Mouse (Mus musculus) hindbrain, embryonic 14.5 days (tissue): ENCODE results near the gene Kcns1. TPM values are rescaled to one million over a fixed set of nuclear protein-coding genes. Genes with fewer than 3 reads are reported as not detected.

Source experiments
- ATAC-seq: fragments of 200-750 bp; cut with Nextera tagmentation; 2 replicates; pipeline ENCODE4 v1.8.0; 2017; ENCODE audit warnings: moderate number of reproducible peaks, mild to moderate bottlenecking, moderate TSS enrichment, moderate library complexity; ENCODE audit not compliant: low FRiP score
- DNase-seq: peaks from one replicate; pipeline ENCODE4 v3.0.0-alpha.2; 2015; ENCODE audit warnings: low spot score
- H3K27ac ChIP-seq: fragments of 300-500 bp; sonication (generic); 2 replicates; pipeline ENCODE4 v1.5.1; 2014; ENCODE audit warnings: mild to moderate bottlenecking, moderate library complexity
- H3K27me3 ChIP-seq: fragments of 300-500 bp; sonication (generic); 2 replicates; pipeline ENCODE4 v1.6.1; 2014; ENCODE audit warnings: mild to moderate bottlenecking, low read length, mixed read lengths; ENCODE audit not compliant: control insufficient read depth, insufficient read depth
- H3K36me3 ChIP-seq: fragments of 300-500 bp; sonication (generic); replicated peaks from 2 replicates; pipeline ENCODE4 v1.6.1; 2014; ENCODE audit not compliant: control insufficient read depth, insufficient read depth
- H3K4me1 ChIP-seq: fragments of 300-500 bp; sonication (generic); replicated peaks from 2 replicates; pipeline ENCODE4 v1.6.1; 2014; ENCODE audit warnings: antibody characterized with exemption, low read length, mixed read lengths; ENCODE audit not compliant: control insufficient read depth, insufficient read depth
- H3K4me2 ChIP-seq: fragments of 300-500 bp; sonication (generic); replicated peaks from 2 replicates; pipeline ENCODE4 v1.6.1; 2014; ENCODE audit warnings: mild to moderate bottlenecking, moderate library complexity
- H3K4me3 ChIP-seq: fragments of 300-500 bp; sonication (generic); replicated peaks from 2 replicates; pipeline ENCODE4 v1.5.1; 2014; ENCODE audit warnings: mild to moderate bottlenecking, low read length
- H3K9ac ChIP-seq: fragments of 300-500 bp; sonication (generic); 2 replicates; pipeline ENCODE4 v1.6.1; 2014
- H3K9me3 ChIP-seq: fragments of 300-500 bp; sonication (generic); 2 replicates; pipeline ENCODE4 v1.6.1; 2016; ENCODE audit warnings: low read length; ENCODE audit not compliant: control insufficient read depth
- WGBS: fragments of 180-500 bp; shearing (Covaris S2); extraction: QIAGEN DNeasy Blood & Tissue Kit; methylation state at CpG from one replicate; pipeline ENCODE4 v1.1.7; 2014; 5-methylcytosine and 5-hydroxymethylcytosine counted together
- polyA plus RNA-seq: library from polyadenylated mRNA; unstranded; fragments of >200 nt; fragmentation: Nextera tagmentation; extraction: Ambion mirVana; gene quantifications from 2 replicates; pipeline ENCODE4 v1.2.1, GENCODE M21; 2014

Gene Kcns1
- polyA plus RNA-seq, 1 experiment from 2014 or later, result 1.1 TPM

GRCm38 (mm10) chr2:164158838-164159237, 12.1 kb downstream of the Kcns1 start:
- H3K36me3 ChIP-seq, result peaks cover 14% of the 10 kb centered on the region
- DNase-seq (no peak), ATAC-seq (no peak)
- H3K27me3 ChIP-seq, result no peaks in the 10 kb centered on the region
- no peak overlapping the region for H3K4me3 ChIP-seq
- no peaks in the 10 kb centered on the region for H3K9me3 ChIP-seq
- WGBS, result 92% methylated on average over 2 of the region's 2 CpGs
- H3K9ac ChIP-seq, result no peak overlapping the region
- H3K4me1 ChIP-seq, result no peaks in the 10 kb centered on the region
- H3K27ac ChIP-seq, result no peak overlapping the region
- no peak overlapping the region for H3K4me2 ChIP-seq

GRCm38 (mm10) chr2:164156158-164156557, 14.8 kb downstream of the Kcns1 start:
- 87% methylated on average over 7 of the region's 7 CpGs for WGBS
- ATAC-seq (no peak), DNase-seq (no peak)
- Histone ChIP-seq H3K9ac (no peak overlapping the region), H3K4me1 (no peaks in the 10 kb centered on the region), H3K36me3 (peaks cover 39% of the 10 kb centered on the region), H3K27me3 (no peaks in the 10 kb centered on the region), H3K4me2 (no peak overlapping the region), H3K4me3 (no peak overlapping the region), H3K9me3 (no peaks in the 10 kb centered on the region), H3K27ac (no peak overlapping the region)

DNA sequence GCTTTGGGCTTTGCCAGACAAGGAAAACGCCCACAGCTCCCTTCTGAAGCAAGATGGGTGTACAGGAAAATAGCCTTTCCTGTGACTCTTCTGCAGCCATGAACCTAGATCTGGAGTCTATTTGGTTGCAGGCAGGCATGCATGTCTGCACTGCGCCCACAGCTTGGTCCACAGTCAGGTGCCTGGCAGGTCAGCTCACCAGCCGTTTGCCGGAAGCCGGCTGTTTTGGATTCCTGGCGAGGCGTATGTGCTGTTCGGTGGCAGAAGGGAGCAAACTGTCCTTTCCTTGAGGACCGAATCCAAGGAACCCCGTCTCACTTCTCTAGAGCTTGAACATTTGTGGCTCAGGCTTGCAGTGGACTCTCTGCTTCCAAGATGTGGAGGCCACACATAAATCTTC, 16.9 kb downstream of the Kcns1 start:
- no peak overlapping the region for H3K27ac ChIP-seq

DNA sequence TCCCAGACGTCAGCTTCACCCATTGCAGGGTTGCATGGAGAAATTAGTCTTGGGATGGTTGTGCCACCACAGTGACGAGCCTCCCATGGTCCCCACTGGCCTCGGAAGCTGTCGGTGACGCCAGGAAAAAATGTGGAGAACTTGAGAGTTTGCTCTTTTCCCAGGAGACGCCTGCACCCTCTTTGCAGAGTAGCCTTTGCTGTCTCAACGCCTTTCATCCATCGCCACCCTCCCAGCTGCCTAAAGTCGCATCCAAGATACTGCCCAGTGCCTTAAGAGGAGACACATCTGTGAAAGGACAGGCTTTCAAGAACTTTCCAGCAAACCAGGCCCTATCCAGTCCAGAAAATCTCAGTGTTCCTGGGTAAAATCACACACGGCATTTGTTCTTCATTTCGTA, 18.6 kb downstream of the Kcns1 start:
- H3K36me3 ChIP-seq, result peaks cover 39% of the 10 kb centered on the region
- no peak overlapping the region for H3K4me2 ChIP-seq
- no peaks in the 10 kb centered on the region for H3K27me3 ChIP-seq
- ATAC-seq (no peak), DNase-seq (no peak)
- H3K9ac ChIP-seq, result no peak overlapping the region
- no peaks in the 10 kb centered on the region; the same call in 1 of the 2 replicates for H3K4me1 ChIP-seq
- H3K4me3 ChIP-seq, result no peak overlapping the region
- 97% methylated on average over 11 of the region's 11 CpGs for WGBS
- no peak overlapping the region for H3K27ac ChIP-seq
- no peaks in the 10 kb centered on the region for H3K9me3 ChIP-seq

More for the DNA sequence above, 16.9 kb downstream of the Kcns1 start:
- no peak for DNase-seq
- Histone ChIP-seq H3K36me3 (peaks cover 39% of the 10 kb centered on the region), H3K9me3 (no peaks in the 10 kb centered on the region), H3K9ac (no peak overlapping the region), H3K27me3 (no peaks in the 10 kb centered on the region), H3K4me3 (no peak overlapping the region), H3K4me2 (no peak overlapping the region), H3K4me1 (no peaks in the 10 kb centered on the region; the same call in 1 of the 2 replicates)
- no peak for ATAC-seq
- WGBS, result 92% methylated on average over 10 of the region's 10 CpGs

DNA sequence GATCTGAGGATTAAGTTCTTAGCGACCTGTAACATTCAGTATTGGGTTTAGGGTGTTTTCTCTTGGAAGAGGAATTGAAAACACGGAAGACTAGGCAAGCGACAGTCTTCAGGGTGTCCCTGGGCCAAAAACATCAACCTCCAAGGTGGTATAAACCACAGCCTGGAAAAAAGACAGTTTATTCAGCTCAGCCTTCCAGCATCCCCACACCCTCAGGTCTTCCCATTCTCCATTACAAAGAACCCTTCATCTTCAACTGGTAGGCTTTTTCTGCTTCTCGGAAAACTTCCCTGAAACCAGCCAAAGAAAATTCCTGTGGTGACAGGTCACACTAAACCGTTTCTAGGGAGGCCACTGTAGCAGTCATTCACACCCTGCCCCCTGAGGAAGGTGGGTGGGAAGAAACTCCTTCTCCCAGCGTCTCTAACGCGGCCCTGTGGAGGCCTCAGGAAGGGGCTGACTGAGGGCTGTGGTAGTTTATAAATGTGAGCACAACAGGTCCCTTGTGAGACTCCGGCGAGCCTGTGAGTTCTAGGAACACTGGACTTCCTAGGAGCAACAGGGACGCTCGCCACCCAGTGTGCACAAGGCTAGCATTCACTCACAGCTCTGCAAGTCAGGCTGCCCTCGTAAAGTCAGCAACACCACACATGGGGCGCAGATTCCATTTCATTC, 20.7 kb downstream of the Kcns1 start:
- Histone ChIP-seq H3K9ac (no peak overlapping the region), H3K27ac (peak overlapping the region; percentile 56; the same call in 1 of the 2 replicates), H3K36me3 (peaks cover 36% of the 10 kb centered on the region), H3K4me2 (no peak overlapping the region), H3K9me3 (no peaks in the 10 kb centered on the region), H3K4me3 (no peak overlapping the region), H3K27me3 (no peaks in the 10 kb centered on the region), H3K4me1 (no peaks in the 10 kb centered on the region; the same call in 1 of the 2 replicates)
- ATAC-seq (peak; percentile 34; the same call in 1 of the 2 replicates), DNase-seq (no peak)
- WGBS, result 44% methylated on average over 14 of the region's 14 CpGs

- Histone ChIP-seq H3K4me3 (no peak overlapping the region), H3K9ac (no peak overlapping the region), H3K27ac (no peak overlapping the region), H3K4me1 (peaks cover 8% of the 10 kb centered on the region), H3K27me3 (no peaks in the 10 kb centered on the region), H3K9me3 (no peaks in the 10 kb centered on the region), H3K36me3 (peaks cover 3% of the 10 kb centered on the region), H3K4me2 (no peak overlapping the region)
- ATAC-seq, result no peak
- no peak for DNase-seq
- 97% methylated on average over 12 of the region's 12 CpGs for WGBS
These were observed 24.4 kb downstream of the Kcns1 start for GRCm38 (mm10) chr2:164146556-164146955.

DNA sequence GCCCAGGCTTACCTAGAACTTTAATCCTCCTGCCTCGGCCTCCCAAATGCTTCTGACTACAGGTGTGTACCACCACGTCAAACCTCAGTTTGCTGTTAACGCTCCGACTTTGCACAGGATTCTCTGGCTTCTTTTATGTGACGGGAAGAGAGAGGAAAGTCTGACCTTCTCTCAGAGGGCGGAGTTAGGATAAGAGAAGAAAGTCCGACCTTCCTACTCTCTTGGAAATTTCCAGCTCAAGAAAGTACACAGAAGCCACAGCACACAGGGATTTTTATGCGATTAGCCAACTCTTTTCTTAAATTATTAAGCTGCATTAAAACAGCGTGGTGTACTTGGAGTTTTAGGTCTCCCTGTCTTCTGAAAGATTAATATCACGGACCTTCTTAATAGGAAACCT, 26.4 kb downstream of the Kcns1 start:
- Histone ChIP-seq H3K36me3 (no peaks in the 10 kb centered on the region; the same call in none of the 2 replicates), H3K4me2 (no peak overlapping the region), H3K27me3 (no peaks in the 10 kb centered on the region), H3K9me3 (no peaks in the 10 kb centered on the region), H3K4me1 (peaks cover 8% of the 10 kb centered on the region), H3K27ac (no peak overlapping the region), H3K4me3 (no peak overlapping the region), H3K9ac (no peak overlapping the region)
- 82% methylated on average over 10 of the region's 10 CpGs for WGBS
- ATAC-seq, result no peak
- no peak for DNase-seq

DNA sequence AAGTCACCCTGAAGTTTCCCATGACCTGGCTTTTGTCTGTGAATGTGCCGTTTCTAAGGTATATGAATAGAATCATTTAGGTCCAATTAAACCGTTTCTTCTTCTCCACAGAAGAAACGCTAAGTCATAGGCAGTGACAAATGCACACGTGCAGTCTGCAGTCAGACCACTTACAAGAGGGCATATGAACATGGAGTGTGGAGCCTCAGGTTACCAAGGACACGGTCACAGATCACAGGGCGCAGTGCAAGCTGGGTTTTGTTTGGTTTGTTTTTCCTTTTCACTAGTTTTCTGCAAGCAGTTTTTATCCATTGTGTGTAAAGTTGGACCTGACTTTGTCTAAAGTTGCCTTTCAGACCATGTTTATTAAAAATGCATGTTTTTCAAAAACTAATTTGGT, 26.9 kb downstream of the Kcns1 start:
- H3K9ac ChIP-seq, result no peak overlapping the region
- H3K4me3 ChIP-seq, result no peak overlapping the region
- H3K4me1 ChIP-seq, result peaks cover 8% of the 10 kb centered on the region
- DNase-seq (no peak), ATAC-seq (no peak)
- no peaks in the 10 kb centered on the region for H3K27me3 ChIP-seq
- 32% methylated on average over 6 of the region's 6 CpGs for WGBS
- H3K9me3 ChIP-seq, result no peaks in the 10 kb centered on the region
- H3K27ac ChIP-seq, result no peak overlapping the region
- no peaks in the 10 kb centered on the region; the same call in none of the 2 replicates for H3K36me3 ChIP-seq
- H3K4me2 ChIP-seq, result no peak overlapping the region

- 52% methylated on average over 10 of the region's 10 CpGs for WGBS
- H3K4me1 ChIP-seq, result peaks cover 8% of the 10 kb centered on the region
- H3K4me2 ChIP-seq, result no peak overlapping the region
- H3K27ac ChIP-seq, result 0 out of 2 replicates have a peak overlapping the region, but pooled peaks have one; percentile 12
- no peak overlapping the region for H3K9ac ChIP-seq
- no peaks in the 10 kb centered on the region for H3K9me3 ChIP-seq
- ATAC-seq, result no peak
- no peaks in the 10 kb centered on the region for H3K27me3 ChIP-seq
- H3K36me3 ChIP-seq, result no peaks in the 10 kb centered on the region; the same call in 1 of the 2 replicates
- no peak overlapping the region for H3K4me3 ChIP-seq
- DNase-seq, result no peak
These were observed 28.9 kb downstream of the Kcns1 start for GRCm38 (mm10) chr2:164142021-164142420.
